Mouse (Mus musculus) midbrain, embryonic 16.5 days (tissue): Measurements from ENCODE around the gene Shank1. TPM values are rescaled to one million over a fixed set of nuclear protein-coding genes. Genes with fewer than 3 reads are reported as not detected.
A peak's percentile ranks its signal among the peaks of the same experiment; 100 is the strongest.

Source experiments
- ATAC-seq: fragments of 200-750 bp; cut with Nextera tagmentation; 2 replicates; pipeline ENCODE4 v1.8.0; 2017; ENCODE audit warnings: moderate TSS enrichment
- H3K27ac ChIP-seq: fragments of 300-500 bp; sonication (generic); 2 replicates; pipeline ENCODE4 v1.5.1; 2014; ENCODE audit warnings: mild to moderate bottlenecking, low read length, mixed read lengths
- H3K27me3 ChIP-seq: fragments of 300-500 bp; sonication (generic); 2 replicates; pipeline ENCODE4 v1.6.1; 2014; ENCODE audit warnings: low read depth, low read length, mixed read lengths; ENCODE audit not compliant: control insufficient read depth, insufficient read depth
- H3K36me3 ChIP-seq: fragments of 300-500 bp; sonication (generic); 2 replicates; pipeline ENCODE4 v1.6.1; 2014; ENCODE audit warnings: mild to moderate bottlenecking, low read length, moderate library complexity, mixed read lengths; ENCODE audit not compliant: control insufficient read depth, insufficient read depth
- H3K4me1 ChIP-seq: fragments of 300-500 bp; sonication (generic); 2 replicates; pipeline ENCODE4 v1.6.1; 2014; ENCODE audit warnings: mild to moderate bottlenecking, low read length, mixed read lengths; ENCODE audit not compliant: control insufficient read depth, insufficient read depth
- H3K4me2 ChIP-seq: fragments of 300-500 bp; sonication (generic); 2 replicates; pipeline ENCODE4 v1.6.1; 2014; ENCODE audit warnings: mild to moderate bottlenecking, low read length, mixed read lengths
- H3K4me3 ChIP-seq: fragments of 300-500 bp; sonication (generic); 2 replicates; pipeline ENCODE4 v1.5.1; 2014; ENCODE audit warnings: low read depth, mild to moderate bottlenecking, low read length, moderate library complexity, mixed read lengths
- H3K9ac ChIP-seq: fragments of 300-500 bp; sonication (generic); 2 replicates; pipeline ENCODE4 v1.6.1; 2014; ENCODE audit warnings: low read depth, low read length, mixed read lengths
- H3K9me3 ChIP-seq: fragments of 300-500 bp; sonication (generic); replicated peaks from 2 replicates; pipeline ENCODE4 v1.6.1; 2014; ENCODE audit warnings: mild to moderate bottlenecking, low read length, mixed read lengths; ENCODE audit not compliant: control insufficient read depth, poor library complexity, severe bottlenecking
- WGBS: fragments of 180-500 bp; shearing (Covaris S2); extraction: QIAGEN DNeasy Blood & Tissue Kit; methylation state at CpG from one replicate; pipeline ENCODE4 v1.1.7; 2014; 5-methylcytosine and 5-hydroxymethylcytosine counted together
- polyA plus RNA-seq: library from polyadenylated mRNA; unstranded; fragments of >200 nt; fragmentation: Nextera tagmentation; extraction: Ambion mirVana; gene quantifications from 2 replicates; pipeline ENCODE4 v1.2.1, GENCODE M21; 2015

The Shank1 gene
- 35.6 and 36.8 TPM in 2 replicates for polyA plus RNA-seq

GRCm38 (mm10) chr7:44309475-44310284 is at the start of gene Shank1:
Gene Shank1, plus strand, starts transcription at chr7:44310253.
- ATAC-seq, result no peak
- Histone ChIP-seq H3K4me3 (peak within 1 kb of the TSS; percentile 69), H3K9ac (peak within 1 kb of the TSS; percentile 76), H3K36me3 (peaks cover 12% of the 10 kb centered on the region), H3K27ac (peak within 1 kb of the TSS; percentile 77), H3K9me3 (no peaks in the 10 kb centered on the region), H3K4me2 (peak within 1 kb of the TSS; percentile 91), H3K27me3 (no peaks in the 10 kb centered on the region), H3K4me1 (peaks cover 17% of the 10 kb centered on the region)
- WGBS, result 20% methylated on average over 14 of the region's 22 CpGs

- no peak overlapping the region for H3K4me3 ChIP-seq
- no peak overlapping the region for H3K9ac ChIP-seq
- no peak overlapping the region for H3K27ac ChIP-seq
- H3K9me3 ChIP-seq, result no peaks in the 10 kb centered on the region
- no peaks in the 10 kb centered on the region for H3K27me3 ChIP-seq
- 71% methylated on average over 6 of the region's 6 CpGs for WGBS
- ATAC-seq, result no peak
- no peaks in the 10 kb centered on the region; the same call in 1 of the 2 replicates for H3K36me3 ChIP-seq
- H3K4me2 ChIP-seq, result no peak overlapping the region
- H3K4me1 ChIP-seq, result no peaks in the 10 kb centered on the region
These were observed 49.6 kb upstream of the Shank1 start for GRCm38 (mm10) chr7:44260410-44260809.

- Histone ChIP-seq H3K4me2 (no peak within 1 kb of the TSS), H3K9ac (no peak within 1 kb of the TSS), H3K27ac (no peak within 1 kb of the TSS), H3K9me3 (no peaks in the 10 kb centered on the region), H3K4me1 (no peaks in the 10 kb centered on the region), H3K4me3 (no peak within 1 kb of the TSS), H3K36me3 (no peaks in the 10 kb centered on the region), H3K27me3 (no peaks in the 10 kb centered on the region)
- 47% methylated on average over 5 of the region's 5 CpGs for WGBS
- no peak for ATAC-seq
These were observed 48.9 kb upstream of the Shank1 start, which contains the start of gene Gm15517 for GRCm38 (mm10) chr7:44261147-44261546. Gene Gm15517, plus strand, starts transcription at chr7:44261447.

- Histone ChIP-seq H3K9me3 (no peaks in the 10 kb centered on the region), H3K27me3 (no peaks in the 10 kb centered on the region), H3K27ac (peak overlapping the region; percentile 67), H3K9ac (peak overlapping the region; percentile 66), H3K4me1 (no peaks in the 10 kb centered on the region), H3K4me2 (peak overlapping the region; percentile 62), H3K36me3 (no peaks in the 10 kb centered on the region), H3K4me3 (peak overlapping the region; percentile 35)
- WGBS, result 2% methylated on average over 34 of the region's 34 CpGs
- ATAC-seq, result peak; percentile 89
These were observed 47.0 kb upstream of the Shank1 start for GRCm38 (mm10) chr7:44262791-44263643.

GRCm38 (mm10) chr7:44268117-44268516 is 41.9 kb upstream of the Shank1 start:
- no peak overlapping the region for H3K9ac ChIP-seq
- WGBS, result 83% methylated on average over 11 of the region's 11 CpGs
- H3K27ac ChIP-seq, result no peak overlapping the region
- no peaks in the 10 kb centered on the region for H3K9me3 ChIP-seq
- no peak for ATAC-seq
- H3K36me3 ChIP-seq, result no peaks in the 10 kb centered on the region
- H3K4me3 ChIP-seq, result no peak overlapping the region
- no peak overlapping the region for H3K4me2 ChIP-seq
- no peaks in the 10 kb centered on the region for H3K27me3 ChIP-seq
- H3K4me1 ChIP-seq, result no peaks in the 10 kb centered on the region

- H3K9ac ChIP-seq, result no peak overlapping the region
- no peak overlapping the region for H3K4me3 ChIP-seq
- no peaks in the 10 kb centered on the region for H3K27me3 ChIP-seq
- no peaks in the 10 kb centered on the region for H3K9me3 ChIP-seq
- no peak overlapping the region for H3K4me2 ChIP-seq
- no peaks in the 10 kb centered on the region for H3K36me3 ChIP-seq
- no peaks in the 10 kb centered on the region for H3K4me1 ChIP-seq
- ATAC-seq, result no peak
- no peak overlapping the region for H3K27ac ChIP-seq
- WGBS, result 96% methylated on average over 2 of the region's 2 CpGs
These were observed 40.7 kb upstream of the Shank1 start for GRCm38 (mm10) chr7:44269397-44269796.

- Histone ChIP-seq H3K36me3 (no peaks in the 10 kb centered on the region), H3K9me3 (no peaks in the 10 kb centered on the region), H3K9ac (no peak overlapping the region), H3K4me1 (no peaks in the 10 kb centered on the region), H3K27me3 (no peaks in the 10 kb centered on the region), H3K4me2 (no peak overlapping the region), H3K27ac (no peak overlapping the region), H3K4me3 (no peak overlapping the region)
- ATAC-seq, result 0 out of 2 replicates have a peak, but pooled peaks have one; percentile 61
- WGBS, result 70% methylated on average over 2 of the region's 2 CpGs
These were observed 38.7 kb upstream of the Shank1 start for GRCm38 (mm10) chr7:44271309-44271708.

GRCm38 (mm10) chr7:44272546-44272945 is 37.5 kb upstream of the Shank1 start:
- H3K4me2 ChIP-seq, result no peak overlapping the region
- no peak for ATAC-seq
- no peaks in the 10 kb centered on the region for H3K9me3 ChIP-seq
- H3K9ac ChIP-seq, result no peak overlapping the region
- no peaks in the 10 kb centered on the region for H3K4me1 ChIP-seq
- no peaks in the 10 kb centered on the region for H3K27me3 ChIP-seq
- no peaks in the 10 kb centered on the region for H3K36me3 ChIP-seq
- no peak overlapping the region for H3K27ac ChIP-seq
- no peak overlapping the region for H3K4me3 ChIP-seq
- 88% methylated on average over 7 of the region's 7 CpGs for WGBS

- Histone ChIP-seq H3K27ac (no peak overlapping the region), H3K9me3 (no peaks in the 10 kb centered on the region), H3K4me2 (no peak overlapping the region), H3K27me3 (no peaks in the 10 kb centered on the region), H3K4me1 (no peaks in the 10 kb centered on the region), H3K9ac (no peak overlapping the region), H3K4me3 (no peak overlapping the region), H3K36me3 (no peaks in the 10 kb centered on the region)
- WGBS, result 60% methylated on average over 7 of the region's 7 CpGs
- no peak for ATAC-seq
These were observed 36.6 kb upstream of the Shank1 start for GRCm38 (mm10) chr7:44273446-44273845.
